Mouse (Mus musculus) c-Kit-positive CD71-positive TER-119-positive erythroid progenitor cells, embryonic 14.5 days (primary cell): ENCODE measurements around the gene Rftn2.
A peak's percentile ranks its signal among the peaks of the same experiment; 100 is the strongest.

Experiments
- DNase-seq: peaks from one replicate; pipeline ENCODE4 v3.0.0-alpha.2; 2013; ENCODE audit warnings: low spot score

Gene Rftn2

GRCm38 (mm10) chr1:55171361-55172325, 54.9 kb downstream of the Rftn2 start:
- DNase-seq: no peak

- DNase-seq: no peak
These were observed 58.0 kb downstream of the Rftn2 start for GRCm38 (mm10) chr1:55168591-55168990.

- no peak for DNase-seq
These were observed 59.0 kb downstream of the Rftn2 start for GRCm38 (mm10) chr1:55167560-55167959.

- no peak for DNase-seq
These were observed 62.6 kb downstream of the Rftn2 start for GRCm38 (mm10) chr1:55164005-55164404.

GRCm38 (mm10) chr1:55162781-55163180, 63.8 kb downstream of the Rftn2 start:
- no peak for DNase-seq

- peak; percentile 24 for DNase-seq
These were observed 64.7 kb downstream of the Rftn2 start for GRCm38 (mm10) chr1:55161895-55162294.

- no peak for DNase-seq
These were observed 65.5 kb downstream of the Rftn2 start for GRCm38 (mm10) chr1:55160831-55161638.

- DNase-seq: no peak
These were observed 66.4 kb downstream of the Rftn2 start for GRCm38 (mm10) chr1:55160218-55160617.

- no peak for DNase-seq
These were observed 67.8 kb downstream of the Rftn2 start for GRCm38 (mm10) chr1:55158821-55159220.

- DNase-seq: no peak
These were observed 68.4 kb downstream of the Rftn2 start for GRCm38 (mm10) chr1:55158211-55158610.

GRCm38 (mm10) chr1:55157329-55157728, 69.3 kb downstream of the Rftn2 start:
- DNase-seq: no peak

GRCm38 (mm10) chr1:55145556-55145955, 81.0 kb downstream of the Rftn2 start:
- DNase-seq: no peak

GRCm38 (mm10) chr1:55144338-55144737, 82.2 kb downstream of the Rftn2 start:
- no peak for DNase-seq

GRCm38 (mm10) chr1:55135846-55136245, 90.7 kb downstream of the Rftn2 start:
- DNase-seq: no peak

- DNase-seq: no peak
These were observed 92.3 kb downstream of the Rftn2 start for GRCm38 (mm10) chr1:55134301-55134700.

- no peak for DNase-seq
These were observed 93.4 kb downstream of the Rftn2 start for GRCm38 (mm10) chr1:55133173-55133572.

GRCm38 (mm10) chr1:55132308-55132707, 94.3 kb downstream of the Rftn2 start:
- no peak for DNase-seq

GRCm38 (mm10) chr1:55131424-55132014, 95.1 kb downstream of the Rftn2 start:
- peak; percentile 50 for DNase-seq

GRCm38 (mm10) chr1:55130943-55131401, 95.6 kb downstream of the Rftn2 start, which contains the start of gene Mob4:
TSS of gene Mob4 (plus strand) at chr1:55131231.
- DNase-seq: peak; percentile 86

GRCm38 (mm10) chr1:55130190-55130916, 96.2 kb downstream of the Rftn2 start:
- no peak for DNase-seq

- DNase-seq: no peak
These were observed 96.9 kb downstream of the Rftn2 start for GRCm38 (mm10) chr1:55129716-55130115.
